Mouse (Mus musculus): Measurements from ENCODE around the gene Sprn. TPM values are rescaled to one million over a fixed set of nuclear protein-coding genes. Genes with fewer than 3 reads are reported as not detected.

Gene Sprn
- polyA plus RNA-seq, 1 experiment from 2014 or later: 0.54 TPM

- Histone ChIP-seq H3K27ac (ENCODE audit: low read length) (no peak overlapping the region), H3K9me3 (ENCODE audit: control insufficient read depth, low read depth, low read length) (no peaks in the 10 kb centered on the region), H3K36me3 (ENCODE audit: control insufficient read depth, insufficient read depth, low read length) (no peaks in the 10 kb centered on the region), H3K4me3 (ENCODE audit: low read depth, low read length) (no peak overlapping the region), H3K9ac (replicated peaks; ENCODE audit: low read depth, low read length) (no peak overlapping the region), H3K4me1 (ENCODE audit: control insufficient read depth, insufficient read depth, low read length) (no peaks in the 10 kb centered on the region), H3K4me2 (replicated peaks; ENCODE audit: low read depth, low read length) (no peak overlapping the region), H3K27me3 (ENCODE audit: control insufficient read depth, insufficient read depth, low read length) (no peaks in the 10 kb centered on the region)
- 86% methylated on average over 7 of the region's 7 CpGs for WGBS
- no peak for ATAC-seq (ENCODE audit: insufficient number of reproducible peaks, insufficient read depth, low FRiP score, low read depth)
Measured at GRCm38 (mm10) chr7:140187721-140188390, 33.2 kb upstream of the Sprn start.

GRCm38 (mm10) chr7:140186646-140187620, 32.3 kb upstream of the Sprn start:
- Histone ChIP-seq H3K9me3 (ENCODE audit: control insufficient read depth, low read depth, low read length) (no peaks in the 10 kb centered on the region), H3K27me3 (ENCODE audit: control insufficient read depth, insufficient read depth, low read length) (no peaks in the 10 kb centered on the region), H3K4me1 (ENCODE audit: control insufficient read depth, insufficient read depth, low read length) (no peaks in the 10 kb centered on the region), H3K36me3 (ENCODE audit: control insufficient read depth, insufficient read depth, low read length) (no peaks in the 10 kb centered on the region), H3K4me2 (replicated peaks; ENCODE audit: low read depth, low read length) (no peak overlapping the region), H3K4me3 (ENCODE audit: low read depth, low read length) (no peak overlapping the region), H3K27ac (ENCODE audit: low read length) (no peak overlapping the region), H3K9ac (replicated peaks; ENCODE audit: low read depth, low read length) (no peak overlapping the region)
- ATAC-seq (ENCODE audit: insufficient number of reproducible peaks, insufficient read depth, low FRiP score, low read depth): no peak
- 65% methylated on average over 18 of the region's 18 CpGs for WGBS

- Histone ChIP-seq H3K27ac (ENCODE audit: low read length) (no peak overlapping the region), H3K4me2 (replicated peaks; ENCODE audit: low read depth, low read length) (no peak overlapping the region), H3K4me1 (ENCODE audit: control insufficient read depth, insufficient read depth, low read length) (no peaks in the 10 kb centered on the region), H3K4me3 (ENCODE audit: low read depth, low read length) (no peak overlapping the region), H3K9ac (replicated peaks; ENCODE audit: low read depth, low read length) (no peak overlapping the region), H3K27me3 (ENCODE audit: control insufficient read depth, insufficient read depth, low read length) (no peaks in the 10 kb centered on the region), H3K9me3 (ENCODE audit: control insufficient read depth, low read depth, low read length) (no peaks in the 10 kb centered on the region), H3K36me3 (ENCODE audit: control insufficient read depth, insufficient read depth, low read length) (no peaks in the 10 kb centered on the region)
- no peak for ATAC-seq (ENCODE audit: insufficient number of reproducible peaks, insufficient read depth, low FRiP score, low read depth)
- 84% methylated on average over 4 of the region's 4 CpGs for WGBS
Measured at GRCm38 (mm10) chr7:140184206-140184605, 29.5 kb upstream of the Sprn start.

GRCm38 (mm10) chr7:140180692-140181091, 26.0 kb upstream of the Sprn start:
- ATAC-seq (ENCODE audit: insufficient number of reproducible peaks, insufficient read depth, low FRiP score, low read depth): no peak
- H3K36me3 ChIP-seq (ENCODE audit: control insufficient read depth, insufficient read depth, low read length): no peaks in the 10 kb centered on the region
- 83% methylated on average over 2 of the region's 2 CpGs for WGBS
- H3K27me3 ChIP-seq (ENCODE audit: control insufficient read depth, insufficient read depth, low read length): no peaks in the 10 kb centered on the region
- H3K9ac ChIP-seq (replicated peaks; ENCODE audit: low read depth, low read length): no peak overlapping the region
- no peaks in the 10 kb centered on the region for H3K4me1 ChIP-seq (ENCODE audit: control insufficient read depth, insufficient read depth, low read length)
- H3K4me3 ChIP-seq (ENCODE audit: low read depth, low read length): no peak overlapping the region
- H3K27ac ChIP-seq (ENCODE audit: low read length): no peak overlapping the region
- no peaks in the 10 kb centered on the region for H3K9me3 ChIP-seq (ENCODE audit: control insufficient read depth, low read depth, low read length)
- no peak overlapping the region for H3K4me2 ChIP-seq (replicated peaks; ENCODE audit: low read depth, low read length)

- no peak overlapping the region for H3K27ac ChIP-seq (ENCODE audit: low read length)
- H3K36me3 ChIP-seq (ENCODE audit: control insufficient read depth, insufficient read depth, low read length): no peaks in the 10 kb centered on the region
- no peak overlapping the region for H3K4me3 ChIP-seq (ENCODE audit: low read depth, low read length)
- no peaks in the 10 kb centered on the region for H3K9me3 ChIP-seq (ENCODE audit: control insufficient read depth, low read depth, low read length)
- WGBS: 86% methylated on average over 2 of the region's 2 CpGs
- no peaks in the 10 kb centered on the region for H3K4me1 ChIP-seq (ENCODE audit: control insufficient read depth, insufficient read depth, low read length)
- no peak overlapping the region for H3K4me2 ChIP-seq (replicated peaks; ENCODE audit: low read depth, low read length)
- no peaks in the 10 kb centered on the region for H3K27me3 ChIP-seq (ENCODE audit: control insufficient read depth, insufficient read depth, low read length)
- ATAC-seq (ENCODE audit: insufficient number of reproducible peaks, insufficient read depth, low FRiP score, low read depth): no peak
- no peak overlapping the region for H3K9ac ChIP-seq (replicated peaks; ENCODE audit: low read depth, low read length)
Measured at GRCm38 (mm10) chr7:140179176-140179575, 24.5 kb upstream of the Sprn start.

- Histone ChIP-seq H3K9ac (replicated peaks; ENCODE audit: low read depth, low read length) (no peak within 1 kb of the TSS), H3K4me2 (replicated peaks; ENCODE audit: low read depth, low read length) (no peak within 1 kb of the TSS), H3K27me3 (ENCODE audit: control insufficient read depth, insufficient read depth, low read length) (no peaks in the 10 kb centered on the region), H3K4me1 (ENCODE audit: control insufficient read depth, insufficient read depth, low read length) (no peaks in the 10 kb centered on the region), H3K4me3 (ENCODE audit: low read depth, low read length) (no peak within 1 kb of the TSS), H3K9me3 (ENCODE audit: control insufficient read depth, low read depth, low read length) (no peaks in the 10 kb centered on the region), H3K36me3 (ENCODE audit: control insufficient read depth, insufficient read depth, low read length) (no peaks in the 10 kb centered on the region), H3K27ac (ENCODE audit: low read length) (no peak within 1 kb of the TSS)
- ATAC-seq (ENCODE audit: insufficient number of reproducible peaks, insufficient read depth, low FRiP score, low read depth): no peak
- 53% methylated on average over 1 of the region's 1 CpGs for WGBS
Measured at GRCm38 (mm10) chr7:140172936-140173335, 18.3 kb upstream of the Sprn start, which contains the start of gene Olfr523. Gene Olfr523, plus strand, starts transcription at chr7:140173217.

GRCm38 (mm10) chr7:140170863-140171262, 16.2 kb upstream of the Sprn start:
- no peak overlapping the region for H3K27ac ChIP-seq (ENCODE audit: low read length)
- H3K27me3 ChIP-seq (ENCODE audit: control insufficient read depth, insufficient read depth, low read length): no peaks in the 10 kb centered on the region
- no peaks in the 10 kb centered on the region for H3K36me3 ChIP-seq (ENCODE audit: control insufficient read depth, insufficient read depth, low read length)
- 92% methylated on average over 3 of the region's 3 CpGs for WGBS
- no peak overlapping the region for H3K4me3 ChIP-seq (ENCODE audit: low read depth, low read length)
- no peak overlapping the region for H3K4me2 ChIP-seq (replicated peaks; ENCODE audit: low read depth, low read length)
- no peak for ATAC-seq (ENCODE audit: insufficient number of reproducible peaks, insufficient read depth, low FRiP score, low read depth)
- H3K9ac ChIP-seq (replicated peaks; ENCODE audit: low read depth, low read length): no peak overlapping the region
- H3K9me3 ChIP-seq (ENCODE audit: control insufficient read depth, low read depth, low read length): no peaks in the 10 kb centered on the region
- H3K4me1 ChIP-seq (ENCODE audit: control insufficient read depth, insufficient read depth, low read length): no peaks in the 10 kb centered on the region

GRCm38 (mm10) chr7:140169386-140169785, 14.7 kb upstream of the Sprn start:
- Histone ChIP-seq H3K4me3 (ENCODE audit: low read depth, low read length) (no peak overlapping the region), H3K9ac (replicated peaks; ENCODE audit: low read depth, low read length) (no peak overlapping the region), H3K9me3 (ENCODE audit: control insufficient read depth, low read depth, low read length) (no peaks in the 10 kb centered on the region), H3K4me1 (ENCODE audit: control insufficient read depth, insufficient read depth, low read length) (no peaks in the 10 kb centered on the region), H3K4me2 (replicated peaks; ENCODE audit: low read depth, low read length) (no peak overlapping the region), H3K36me3 (ENCODE audit: control insufficient read depth, insufficient read depth, low read length) (no peaks in the 10 kb centered on the region), H3K27me3 (ENCODE audit: control insufficient read depth, insufficient read depth, low read length) (no peaks in the 10 kb centered on the region), H3K27ac (ENCODE audit: low read length) (no peak overlapping the region)
- no peak for ATAC-seq (ENCODE audit: insufficient number of reproducible peaks, insufficient read depth, low FRiP score, low read depth)
- 45% methylated on average over 4 of the region's 4 CpGs for WGBS

Data from stomach, embryonic 14.5 days (tissue).